Mouse (Mus musculus) kidney, postnatal 25 days (tissue): ENCODE measurements around the gene Trarg1.

Experiments
- DNase-seq, 2 experiments: peaks; one replicate each; pipeline ENCODE4 v3.0.0; 2021; ENCODE audit warnings: mixed read lengths in 2 of 2

Trarg1 gene

DNA sequence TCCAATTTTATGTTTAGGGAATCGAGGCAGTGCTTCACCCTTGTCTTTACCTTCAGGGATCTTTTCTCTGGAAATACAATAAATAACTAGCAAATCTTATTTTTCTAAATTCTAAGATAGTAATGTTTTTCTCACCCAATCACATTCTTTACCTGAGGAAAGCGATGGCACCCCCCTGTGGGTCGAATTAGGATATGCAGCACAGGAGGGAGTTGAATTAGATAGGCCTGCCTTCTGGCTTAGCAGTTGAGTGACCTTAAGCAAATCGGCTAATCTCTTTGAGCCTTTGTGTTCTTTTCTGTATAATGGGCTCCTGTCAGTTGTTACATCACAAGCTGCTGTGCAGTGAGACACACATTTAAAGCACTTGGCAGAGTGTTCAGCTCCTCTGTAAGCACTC, 4.9 kb upstream of the Trarg1 start:
- DNase-seq, result no peak

GRCm38 (mm10) chr11:76685604-76686003, 6.0 kb downstream of the Trarg1 start:
- DNase-seq, result no peak

DNA sequence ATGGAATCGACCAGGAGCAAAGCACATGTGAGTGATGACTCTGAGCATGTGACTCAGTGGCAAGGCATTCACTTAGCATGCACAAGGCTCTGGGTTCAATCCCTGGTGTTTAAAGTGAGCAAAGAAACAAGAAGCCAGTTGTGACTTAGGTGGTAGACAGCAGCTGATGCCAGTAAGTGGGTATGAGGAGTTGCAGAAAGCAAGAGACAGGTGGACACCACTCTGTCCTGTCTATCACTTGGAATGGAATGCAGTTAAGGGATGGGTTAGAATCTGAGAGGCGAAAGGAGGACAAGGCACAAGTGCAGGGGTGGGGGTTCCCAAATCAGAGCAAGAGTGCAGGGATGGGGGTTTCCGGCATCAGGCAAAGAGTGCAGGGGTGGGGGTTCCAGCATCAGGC, 12.5 kb downstream of the Trarg1 start:
- no peak for DNase-seq

DNA sequence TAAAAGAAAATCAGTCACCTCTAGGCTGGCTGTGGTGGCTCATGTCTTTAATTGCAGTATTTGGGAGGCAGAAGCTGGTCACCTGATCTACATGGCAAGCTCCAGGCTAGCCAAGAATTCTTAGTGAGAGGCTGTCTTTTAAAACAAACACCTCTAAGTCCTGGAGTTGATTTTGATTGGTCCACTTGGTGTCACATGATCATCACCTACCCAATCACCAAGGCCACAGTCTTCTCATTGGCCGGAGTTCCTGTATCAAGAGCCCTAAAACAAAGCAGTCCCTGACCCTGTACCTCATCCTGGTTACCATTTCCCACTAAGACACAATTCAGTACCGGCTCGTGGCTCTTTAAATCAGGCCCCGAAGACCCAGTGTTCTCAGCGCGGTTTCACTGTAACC, 16.2 kb downstream of the Trarg1 start:
- no peak for DNase-seq

DNA sequence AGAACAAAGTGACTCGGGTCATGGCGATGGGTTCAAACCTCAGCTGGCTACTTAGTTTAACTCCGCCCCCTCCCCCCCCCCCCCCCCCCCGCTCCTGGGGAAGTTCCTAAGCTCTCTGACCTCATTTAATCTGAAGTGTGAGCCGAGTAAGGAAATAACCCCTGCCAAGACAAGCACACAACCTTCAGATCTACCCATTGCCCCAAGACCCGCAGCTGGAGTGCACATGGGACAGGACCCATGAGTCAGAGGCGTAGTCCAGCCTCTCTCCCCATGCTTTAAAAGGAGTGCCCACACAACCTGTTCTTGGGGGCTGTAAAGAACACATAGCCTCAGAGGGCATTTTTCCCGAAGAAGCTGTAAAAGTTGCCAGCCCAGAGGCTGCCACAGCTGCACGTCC, 20.0 kb downstream of the Trarg1 start:
- no peak for DNase-seq

GRCm38 (mm10) chr11:76707656-76708055, 28.0 kb downstream of the Trarg1 start:
- DNase-seq, result no peak

DNA sequence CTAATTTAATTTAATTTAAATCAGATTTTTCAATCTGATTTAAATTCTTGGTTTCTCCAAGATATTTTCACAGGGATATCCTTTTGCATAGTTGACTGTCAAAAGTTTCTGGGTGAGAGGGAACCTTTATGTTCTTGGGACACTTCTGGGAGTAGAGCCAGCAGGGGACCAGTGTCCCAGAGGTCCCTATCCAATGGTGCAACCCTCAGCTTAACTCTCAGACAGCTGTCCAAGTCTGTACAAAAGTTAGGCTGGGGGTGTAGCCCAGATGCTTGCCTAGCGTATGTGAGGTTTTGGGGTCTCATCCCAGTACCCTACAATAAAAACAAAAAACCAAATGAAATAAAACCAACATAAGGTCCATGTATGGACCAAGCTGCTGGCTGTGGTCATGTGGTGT, 28.5 kb downstream of the Trarg1 start:
- DNase-seq, result no peak

DNA sequence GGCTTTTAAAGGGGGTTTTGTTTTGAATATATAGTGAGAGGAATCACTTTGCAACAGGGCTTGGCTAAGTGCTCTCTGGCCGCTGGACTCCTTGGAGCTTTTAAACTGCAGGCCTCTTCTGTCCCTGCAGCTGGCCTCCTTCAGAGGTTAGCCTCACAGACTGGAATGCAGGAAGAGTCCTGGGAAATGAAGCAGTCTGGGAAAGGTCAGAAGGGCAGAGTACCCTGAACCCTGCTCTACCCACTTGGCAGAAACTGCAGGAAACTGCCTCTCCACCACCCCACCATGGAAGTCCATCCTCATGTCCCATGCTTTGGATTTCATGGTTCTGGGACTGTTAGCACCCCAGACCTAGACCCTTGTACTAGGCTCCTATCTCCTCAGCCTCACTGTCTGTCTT, 29.3 kb downstream of the Trarg1 start:
- DNase-seq, result peak; percentile 29 to 62

DNA sequence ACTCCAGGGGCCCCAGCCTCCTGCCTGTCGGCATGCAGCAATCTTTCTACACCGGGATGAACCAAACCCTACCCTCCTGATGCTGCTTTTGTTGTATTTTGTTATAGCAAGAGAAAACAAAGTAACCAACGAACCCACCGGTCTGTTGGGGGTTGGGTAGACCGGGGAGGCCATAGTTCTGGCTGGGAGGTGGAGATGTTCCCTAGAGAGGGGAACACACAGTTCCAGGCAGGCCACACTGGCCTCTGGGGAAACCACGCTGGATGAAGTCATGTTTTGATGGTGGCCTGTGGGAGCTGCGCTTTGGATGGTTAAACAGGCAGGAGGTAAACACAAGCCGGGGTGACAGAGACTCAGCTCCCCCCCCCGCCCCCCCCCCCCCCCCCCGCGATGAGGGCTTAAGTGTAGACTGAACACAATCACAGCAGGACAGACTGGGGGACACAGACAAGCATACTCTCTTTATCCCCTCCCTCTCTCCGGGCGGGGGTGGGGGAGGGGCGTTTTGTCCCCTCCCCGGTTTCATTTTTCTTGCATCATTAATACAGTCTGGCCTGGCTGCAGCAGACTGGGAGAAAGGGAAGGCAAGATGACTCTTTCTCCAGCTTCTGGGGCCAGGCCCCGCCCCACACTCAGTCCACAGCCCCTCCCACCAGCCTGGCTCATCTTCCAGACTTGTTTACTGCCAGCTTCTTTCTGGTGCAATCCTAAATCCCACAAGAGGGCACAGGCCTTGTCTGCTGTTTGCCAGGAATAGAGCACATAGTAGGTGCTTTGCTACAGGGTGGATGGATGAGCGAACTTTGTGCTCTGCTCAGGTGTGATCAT, 30.2 kb downstream of the Trarg1 start:
- peak; percentile 17 to 60 for DNase-seq

- no peak for DNase-seq
Observed at GRCm38 (mm10) chr11:76717000-76717399, 37.4 kb downstream of the Trarg1 start.

DNA sequence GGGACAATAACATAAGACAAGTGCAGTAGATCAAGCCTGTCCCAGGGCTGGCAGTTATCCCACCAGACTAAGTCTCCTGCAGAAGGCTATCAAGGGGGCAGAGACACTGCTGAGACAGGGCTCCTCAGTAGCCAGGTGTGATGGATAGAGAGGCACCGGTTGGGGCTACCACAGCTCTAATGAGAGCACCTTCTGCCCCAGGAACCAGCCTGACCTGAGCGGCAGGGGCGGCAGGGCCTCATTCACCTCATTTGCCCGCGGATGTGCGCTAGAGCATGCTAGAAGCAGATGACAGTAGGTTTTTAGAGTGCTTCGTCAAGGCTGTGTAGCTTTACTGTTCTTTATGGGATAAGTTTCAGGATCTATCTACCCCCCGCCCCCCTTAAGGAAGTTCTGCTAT, 44.3 kb downstream of the Trarg1 start:
- DNase-seq, result no peak

- DNase-seq, result no peak
Observed at GRCm38 (mm10) chr11:76728093-76728492, 48.5 kb downstream of the Trarg1 start.

DNA sequence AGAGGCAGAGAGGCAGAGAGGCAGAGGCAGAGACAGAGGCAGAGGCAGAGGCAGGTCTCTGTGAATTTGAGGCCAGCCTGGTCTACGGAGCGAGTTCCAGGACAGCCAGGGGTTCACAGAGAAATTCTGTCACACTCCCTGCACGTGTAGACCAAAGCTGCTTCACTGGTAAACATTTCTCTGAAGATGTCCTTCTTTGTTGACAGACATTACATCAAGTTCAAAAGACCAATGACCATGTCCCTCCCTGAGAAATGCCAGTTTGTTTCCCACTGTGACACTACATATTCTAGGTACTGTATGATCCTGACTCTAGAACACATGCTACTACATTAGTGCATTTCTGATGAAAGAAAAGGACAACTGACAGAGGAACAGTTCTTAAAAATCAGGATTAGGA, 51.0 kb downstream of the Trarg1 start:
- DNase-seq, result no peak

DNA sequence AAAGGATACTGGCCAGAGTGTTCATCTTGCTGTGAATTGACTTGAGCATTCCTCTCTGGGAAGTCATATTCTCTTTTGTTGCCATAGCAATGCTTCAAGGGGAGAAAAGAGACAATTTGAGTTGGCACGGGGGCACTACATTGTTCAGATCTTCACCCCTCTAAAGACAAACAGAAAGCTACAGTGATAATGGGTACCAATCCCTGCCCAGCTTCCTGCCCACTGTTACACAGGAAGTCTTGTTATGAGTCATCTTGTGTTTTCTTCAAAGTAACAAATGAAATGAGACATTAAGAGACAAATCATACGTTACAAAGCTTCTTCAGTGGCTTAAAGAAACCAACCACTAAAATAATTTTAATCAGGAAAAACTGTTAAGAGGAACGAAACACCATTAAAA, 55.0 kb downstream of the Trarg1 start:
- DNase-seq, result no peak

GRCm38 (mm10) chr11:76735753-76736324, 56.2 kb downstream of the Trarg1 start:
- no peak for DNase-seq

GRCm38 (mm10) chr11:76739125-76739524, 59.5 kb downstream of the Trarg1 start:
- DNase-seq, result peak in 1 of 2 experiments; percentile 39

DNA sequence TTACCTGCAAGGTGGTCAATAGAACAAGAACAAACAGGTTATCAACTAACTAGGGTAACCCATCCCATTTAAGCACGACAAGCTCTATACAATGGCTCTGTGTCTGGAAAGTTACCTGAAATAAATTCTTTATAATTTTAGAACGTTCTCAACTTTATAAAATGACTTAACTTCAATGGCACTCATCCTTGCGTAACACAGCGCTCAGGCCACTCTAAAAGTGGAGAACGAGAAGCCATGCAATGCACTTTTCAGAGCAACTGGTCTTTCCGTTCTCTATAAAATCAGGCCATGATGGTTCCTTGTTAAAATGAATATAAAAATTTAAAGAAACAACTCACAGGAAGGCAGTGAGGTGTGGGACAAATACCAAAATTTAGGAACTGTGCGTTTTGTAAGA, 62.9 kb downstream of the Trarg1 start:
- DNase-seq, result no peak

GRCm38 (mm10) chr11:76744550-76744949, 64.9 kb downstream of the Trarg1 start:
- DNase-seq, result peak in 1 of 2 experiments; percentile 27

- no peak for DNase-seq
Observed at GRCm38 (mm10) chr11:76745921-76746320, 66.3 kb downstream of the Trarg1 start.
